Mouse (Mus musculus): ENCODE measurements around the gene Rab33b. TPM values are rescaled to one million over a fixed set of nuclear protein-coding genes. Genes with fewer than 3 reads are reported as not detected.
"Not testable (repeated sequence)": the region's sequence is repeated elsewhere in the genome, so short reads cannot be mapped to it uniquely, and the experiment has no call there.

Gene Rab33b
- 26.6 and 29.9 TPM in 2 replicates for polyA plus RNA-seq (2014; fragmentation: Nextera tagmentation; extraction: Ambion mirVana)

- Histone ChIP-seq H3K36me3 (replicated peaks; ENCODE audit: control insufficient read depth, insufficient read depth) (no peaks in the 10 kb centered on the region), H3K27ac (peak within 1 kb of the TSS; percentile 88), H3K4me3 (replicated peaks; ENCODE audit: low read length) (peak within 1 kb of the TSS; percentile 68), H3K9me3 (ENCODE audit: control insufficient read depth, low read length) (no peaks in the 10 kb centered on the region), H3K4me2 (replicated peaks) (peak within 1 kb of the TSS; percentile 75), H3K4me1 (replicated peaks; ENCODE audit: control insufficient read depth, insufficient read depth, low read length) (peaks cover 15% of the 10 kb centered on the region), H3K9ac (peak within 1 kb of the TSS; percentile 78), H3K27me3 (ENCODE audit: control insufficient read depth, insufficient read depth, low read length) (no peaks in the 10 kb centered on the region)
- WGBS, result under 1% methylated on average over 65 of the region's 70 CpGs
- ATAC-seq (ENCODE audit: low FRiP score), result peak; percentile 95
- peak; percentile 97 for DNase-seq (ENCODE audit: low spot score)
These were observed at the start of gene Rab33b for GRCm38 (mm10) chr3:51483741-51484359. Gene Rab33b, plus strand, starts transcription at chr3:51483920.

- 81% methylated on average over 5 of the region's 5 CpGs for WGBS
- H3K9me3 ChIP-seq (ENCODE audit: control insufficient read depth, low read length); H3K4me3 ChIP-seq (replicated peaks; ENCODE audit: low read length); H3K27ac ChIP-seq; ATAC-seq (ENCODE audit: low FRiP score); DNase-seq (ENCODE audit: low spot score); H3K4me1 ChIP-seq (replicated peaks; ENCODE audit: control insufficient read depth, insufficient read depth, low read length); H3K9ac ChIP-seq; H3K27me3 ChIP-seq (ENCODE audit: control insufficient read depth, insufficient read depth, low read length); H3K4me2 ChIP-seq (replicated peaks): not testable (repeated sequence)
- H3K36me3 ChIP-seq (replicated peaks; ENCODE audit: control insufficient read depth, insufficient read depth), result peaks cover 13% of the 10 kb centered on the region
These were observed 49.4 kb upstream of the Rab33b start for GRCm38 (mm10) chr3:51434364-51434763.

- Histone ChIP-seq H3K36me3 (replicated peaks; ENCODE audit: control insufficient read depth, insufficient read depth) (peaks cover 19% of the 10 kb centered on the region), H3K9ac (no peak overlapping the region), H3K27ac (no peak overlapping the region), H3K4me1 (replicated peaks; ENCODE audit: control insufficient read depth, insufficient read depth, low read length) (no peaks in the 10 kb centered on the region), H3K4me3 (replicated peaks; ENCODE audit: low read length) (no peak overlapping the region), H3K4me2 (replicated peaks) (no peak overlapping the region), H3K27me3 (ENCODE audit: control insufficient read depth, insufficient read depth, low read length) (no peaks in the 10 kb centered on the region), H3K9me3 (ENCODE audit: control insufficient read depth, low read length) (no peaks in the 10 kb centered on the region)
- 80% methylated on average over 3 of the region's 3 CpGs for WGBS
- DNase-seq (ENCODE audit: low spot score), result no peak
- no peak for ATAC-seq (ENCODE audit: low FRiP score)
These were observed 48.7 kb upstream of the Rab33b start for GRCm38 (mm10) chr3:51434871-51435595.

GRCm38 (mm10) chr3:51468530-51468929, 15.2 kb upstream of the Rab33b start:
- Histone ChIP-seq H3K27me3 (ENCODE audit: control insufficient read depth, insufficient read depth, low read length) (no peaks in the 10 kb centered on the region), H3K4me2 (replicated peaks) (no peak overlapping the region), H3K9ac (no peak overlapping the region), H3K4me3 (replicated peaks; ENCODE audit: low read length) (no peak overlapping the region), H3K9me3 (ENCODE audit: control insufficient read depth, low read length) (no peaks in the 10 kb centered on the region), H3K27ac (no peak overlapping the region), H3K4me1 (replicated peaks; ENCODE audit: control insufficient read depth, insufficient read depth, low read length) (no peaks in the 10 kb centered on the region), H3K36me3 (replicated peaks; ENCODE audit: control insufficient read depth, insufficient read depth) (peaks cover 92% of the 10 kb centered on the region)
- DNase-seq (ENCODE audit: low spot score), result no peak
- no peak for ATAC-seq (ENCODE audit: low FRiP score)
- WGBS, result 96% methylated on average over 2 of the region's 2 CpGs

GRCm38 (mm10) chr3:51475706-51476105, 8.0 kb upstream of the Rab33b start:
- ATAC-seq (ENCODE audit: low FRiP score), result no peak

GRCm38 (mm10) chr3:51479893-51480292, 3.8 kb upstream of the Rab33b start:
- H3K4me3 ChIP-seq (replicated peaks; ENCODE audit: low read length), result no peak overlapping the region
- no peak overlapping the region for H3K9ac ChIP-seq
- H3K4me2 ChIP-seq (replicated peaks), result no peak overlapping the region
- H3K9me3 ChIP-seq (ENCODE audit: control insufficient read depth, low read length), result no peaks in the 10 kb centered on the region
- 46% methylated on average over 2 of the region's 2 CpGs for WGBS
- no peaks in the 10 kb centered on the region for H3K27me3 ChIP-seq (ENCODE audit: control insufficient read depth, insufficient read depth, low read length)
- peaks cover 3% of the 10 kb centered on the region; the same call in 1 of the 2 replicates for H3K4me1 ChIP-seq (replicated peaks; ENCODE audit: control insufficient read depth, insufficient read depth, low read length)
- no peak overlapping the region for H3K27ac ChIP-seq
- H3K36me3 ChIP-seq (replicated peaks; ENCODE audit: control insufficient read depth, insufficient read depth), result peaks cover 12% of the 10 kb centered on the region; the same call in 1 of the 2 replicates
- no peak for DNase-seq (ENCODE audit: low spot score)
- no peak for ATAC-seq (ENCODE audit: low FRiP score)

More at GRCm38 (mm10) chr3:51475706-51476105, 8.0 kb upstream of the Rab33b start:
- Histone ChIP-seq H3K27ac (no peak overlapping the region), H3K4me3 (replicated peaks; ENCODE audit: low read length) (no peak overlapping the region), H3K27me3 (ENCODE audit: control insufficient read depth, insufficient read depth, low read length) (no peaks in the 10 kb centered on the region), H3K36me3 (replicated peaks; ENCODE audit: control insufficient read depth, insufficient read depth) (peaks cover 53% of the 10 kb centered on the region), H3K9me3 (ENCODE audit: control insufficient read depth, low read length) (no peaks in the 10 kb centered on the region), H3K9ac (no peak overlapping the region), H3K4me1 (replicated peaks; ENCODE audit: control insufficient read depth, insufficient read depth, low read length) (no peaks in the 10 kb centered on the region), H3K4me2 (replicated peaks) (no peak overlapping the region)
- no peak for DNase-seq (ENCODE audit: low spot score)
- 88% methylated on average over 4 of the region's 4 CpGs for WGBS

GRCm38 (mm10) chr3:51481059-51481458, 2.7 kb upstream of the Rab33b start:
- ATAC-seq (ENCODE audit: low FRiP score) (no peak), DNase-seq (ENCODE audit: low spot score) (peak; percentile 83)
- Histone ChIP-seq H3K27ac (no peak overlapping the region), H3K9me3 (ENCODE audit: control insufficient read depth, low read length) (no peaks in the 10 kb centered on the region), H3K27me3 (ENCODE audit: control insufficient read depth, insufficient read depth, low read length) (no peaks in the 10 kb centered on the region), H3K9ac (no peak overlapping the region), H3K4me3 (replicated peaks; ENCODE audit: low read length) (no peak overlapping the region), H3K4me1 (replicated peaks; ENCODE audit: control insufficient read depth, insufficient read depth, low read length) (peaks cover 15% of the 10 kb centered on the region), H3K4me2 (replicated peaks) (no peak overlapping the region), H3K36me3 (replicated peaks; ENCODE audit: control insufficient read depth, insufficient read depth) (peaks cover under 1% of the 10 kb centered on the region; the same call in 1 of the 2 replicates)

GRCm38 (mm10) chr3:51481881-51482280, 1.8 kb upstream of the Rab33b start:
- WGBS, result 62% methylated on average over 3 of the region's 3 CpGs
- Histone ChIP-seq H3K4me3 (replicated peaks; ENCODE audit: low read length) (no peak overlapping the region), H3K27me3 (ENCODE audit: control insufficient read depth, insufficient read depth, low read length) (no peaks in the 10 kb centered on the region), H3K27ac (no peak overlapping the region), H3K9me3 (ENCODE audit: control insufficient read depth, low read length) (no peaks in the 10 kb centered on the region), H3K9ac (no peak overlapping the region), H3K36me3 (replicated peaks; ENCODE audit: control insufficient read depth, insufficient read depth) (no peaks in the 10 kb centered on the region), H3K4me2 (replicated peaks) (no peak overlapping the region), H3K4me1 (replicated peaks; ENCODE audit: control insufficient read depth, insufficient read depth, low read length) (peaks cover 15% of the 10 kb centered on the region)
- no peak for ATAC-seq (ENCODE audit: low FRiP score)
- no peak for DNase-seq (ENCODE audit: low spot score)

GRCm38 (mm10) chr3:51482781-51483180, 939 bp upstream of the Rab33b start:
- H3K4me3 ChIP-seq (replicated peaks; ENCODE audit: low read length), result peak overlapping the region; percentile 68; the same call in 1 of the 2 replicates
- DNase-seq (ENCODE audit: low spot score) (no peak), ATAC-seq (ENCODE audit: low FRiP score) (no peak)
- H3K4me1 ChIP-seq (replicated peaks; ENCODE audit: control insufficient read depth, insufficient read depth, low read length), result peaks cover 15% of the 10 kb centered on the region
- H3K36me3 ChIP-seq (replicated peaks; ENCODE audit: control insufficient read depth, insufficient read depth), result no peaks in the 10 kb centered on the region
- H3K9ac ChIP-seq, result peak overlapping the region; percentile 78
- peak overlapping the region; percentile 75 for H3K4me2 ChIP-seq (replicated peaks)
- no peaks in the 10 kb centered on the region for H3K9me3 ChIP-seq (ENCODE audit: control insufficient read depth, low read length)
- H3K27ac ChIP-seq, result no peak overlapping the region
- 78% methylated on average over 3 of the region's 3 CpGs for WGBS
- H3K27me3 ChIP-seq (ENCODE audit: control insufficient read depth, insufficient read depth, low read length), result no peaks in the 10 kb centered on the region
